In genomic region chr5:139881161-139881560, GRCm38 (mm10) we compare ENCODE assay signal across 1 mouse cellular context.
TF ChIP-seq lines count a peak whose summit lies in the region.

No protein-coding gene starts in this region.

TF ChIP-seq in MEL, 35 proteins besides CTCF, POLR2A, EP300 and RAD21:
- TF ChIP-seq UBTF (IDR thresholded peaks at IDR 0.05; ENCODE audit: borderline replicate concordance, insufficient read depth, low read depth, low read length) (no peak), GABPA (IDR thresholded peaks at IDR 0.05; ENCODE audit: low read depth, low read length) (no peak), ETS1 (IDR thresholded peaks at IDR 0.05; ENCODE audit: low read depth, low read length) (no peak), TCF12 (IDR thresholded peaks at IDR 0.05; ENCODE audit: low read depth, low read length) (no peak)
